In the genomic region with DNA sequence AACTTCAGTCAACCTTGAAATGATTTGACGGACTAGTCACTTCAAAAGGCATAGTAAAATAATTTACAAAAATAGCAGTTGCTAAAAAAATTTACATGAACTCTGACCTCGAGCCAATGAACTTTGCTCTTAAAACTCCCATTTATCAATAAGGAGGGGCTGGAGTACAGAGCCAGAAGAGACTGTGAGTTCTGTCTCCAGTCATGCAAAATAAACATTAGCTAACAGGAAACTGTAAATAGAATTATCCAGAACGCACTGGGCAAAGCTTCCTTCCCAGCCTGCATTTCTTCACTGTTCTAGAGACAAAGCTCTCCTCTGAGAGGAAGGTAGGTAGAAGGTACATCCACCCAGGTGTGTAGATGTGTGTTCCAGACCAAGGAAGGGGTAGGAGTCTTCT, we compare ENCODE assay signal across 19 mouse cellular contexts.
"Had no signal": no experiment of that assay in that cellular context is flagged by ENCODE, and none has a peak within 500 bp of the region (broad histone marks: within the 10 kb centered on the region; RNA-seq: fewer than 3 reads in every experiment).

No protein-coding gene starts in this region.

- DNase-seq: lung, adult 18-20 months; lung, embryonic 14.5 days; lung, postnatal 10 days; lung, postnatal 4 days; midbrain, embryonic 14.5 days; retina, postnatal 1 day; right cerebral cortex, adult 18-20 months; right cerebral cortex, postnatal 25 days; right cerebral cortex, postnatal 4 days; thymus, adult 18-20 months; thymus, postnatal 14 days; thymus, postnatal 36 days had no signal

- H3K27ac ChIP-seq: midbrain, embryonic 10.5 days; midbrain, embryonic 12.5 days; neural tube, embryonic 13.5 days; neural tube, embryonic 15.5 days; stomach, embryonic 15.5 days had no signal

- H3K4me2 ChIP-seq: lung, embryonic 14.5 days; midbrain, embryonic 12.5 days; neural tube, embryonic 13.5 days; neural tube, embryonic 15.5 days; stomach, embryonic 15.5 days had no signal

- H3K4me3 ChIP-seq: midbrain, embryonic 10.5 days; midbrain, embryonic 12.5 days; myocyte; neural tube, embryonic 13.5 days; neural tube, embryonic 15.5 days; stomach, embryonic 15.5 days had no signal

- H3K9ac ChIP-seq: lung, embryonic 14.5 days; midbrain, embryonic 12.5 days; neural tube, embryonic 13.5 days; neural tube, embryonic 15.5 days; stomach, embryonic 15.5 days had no signal

- H3K27me3 ChIP-seq: midbrain, embryonic 12.5 days; neural tube, embryonic 13.5 days; neural tube, embryonic 15.5 days; stomach, embryonic 15.5 days had no signal

- H3K36me3 ChIP-seq: midbrain, embryonic 10.5 days; midbrain, embryonic 12.5 days; neural tube, embryonic 13.5 days; neural tube, embryonic 15.5 days; stomach, embryonic 15.5 days had no signal

- H3K4me1 ChIP-seq: neural tube, embryonic 13.5 days; neural tube, embryonic 15.5 days; stomach, embryonic 15.5 days had no signal

- ATAC-seq: midbrain, embryonic 16.5 days had no signal

- H3K9me3 ChIP-seq: midbrain, embryonic 10.5 days; midbrain, embryonic 12.5 days; neural tube, embryonic 13.5 days; neural tube, embryonic 15.5 days; stomach, embryonic 15.5 days had no signal
